Mouse (Mus musculus): ENCODE measurements around the gene Gm21969. TPM values are rescaled to one million over a fixed set of nuclear protein-coding genes. Genes with fewer than 3 reads are reported as not detected.

Gene Gm21969
- polyA plus RNA-seq, 1 experiment from 2014 or later: not detected

GRCm38 (mm10) chr4:139589351-139590027 lies 13.5 kb upstream of the Gm21969 start:
- Histone ChIP-seq H3K9ac (peak overlapping the region; percentile 0; the same call in 1 of the 2 replicates), H3K27me3 (no peaks in the 10 kb centered on the region), H3K36me3 (no peaks in the 10 kb centered on the region), H3K4me1 (replicated peaks) (peaks cover 27% of the 10 kb centered on the region), H3K27ac (peak overlapping the region; percentile 30; the same call in 1 of the 2 replicates), H3K4me2 (no peak overlapping the region), H3K4me3 (no peak overlapping the region), H3K9me3 (no peaks in the 10 kb centered on the region)
- WGBS: 40% methylated on average over 5 of the region's 5 CpGs
- no peak for ATAC-seq (ENCODE audit: low FRiP score)

GRCm38 (mm10) chr4:139590446-139590845 lies 12.5 kb upstream of the Gm21969 start:
- H3K27me3 ChIP-seq: 0 out of 2 replicates have a peak, but pooled peaks cover 2% of the 10 kb centered on the region
- WGBS: 31% methylated on average over 4 of the region's 4 CpGs
- no peak for ATAC-seq (ENCODE audit: low FRiP score)
- no peak overlapping the region for H3K9ac ChIP-seq
- H3K4me2 ChIP-seq: no peak overlapping the region
- no peak overlapping the region for H3K27ac ChIP-seq
- H3K36me3 ChIP-seq: no peaks in the 10 kb centered on the region
- no peaks in the 10 kb centered on the region for H3K9me3 ChIP-seq
- H3K4me3 ChIP-seq: no peak overlapping the region
- H3K4me1 ChIP-seq (replicated peaks): peaks cover 32% of the 10 kb centered on the region

DNA sequence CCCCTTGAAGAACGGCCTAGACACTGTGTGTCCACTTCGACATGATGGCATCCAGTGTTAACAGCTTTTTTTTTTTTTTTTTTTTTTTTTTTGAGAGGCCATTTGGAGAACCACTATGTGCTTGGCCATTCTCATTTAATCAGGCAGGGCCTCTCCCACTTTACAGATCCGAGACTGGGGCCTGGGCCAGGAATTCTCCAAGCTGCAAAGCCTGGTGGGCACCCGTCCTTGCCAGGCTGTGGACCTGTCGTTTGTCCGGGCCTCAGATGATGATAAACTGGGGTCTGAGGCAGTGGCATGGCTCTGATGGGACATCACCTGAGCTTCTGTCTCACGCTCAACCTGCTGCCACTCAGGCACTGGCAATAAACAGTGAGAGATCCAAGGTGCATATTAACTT lies 10.1 kb upstream of the Gm21969 start:
- no peak for ATAC-seq (ENCODE audit: low FRiP score)
- peaks cover 49% of the 10 kb centered on the region for H3K4me1 ChIP-seq (replicated peaks)
- H3K36me3 ChIP-seq: no peaks in the 10 kb centered on the region
- no peak overlapping the region for H3K27ac ChIP-seq
- no peak overlapping the region for H3K4me3 ChIP-seq
- H3K27me3 ChIP-seq: 0 out of 2 replicates have a peak, but pooled peaks cover 4% of the 10 kb centered on the region
- H3K9me3 ChIP-seq: no peaks in the 10 kb centered on the region
- H3K4me2 ChIP-seq: no peak overlapping the region
- H3K9ac ChIP-seq: no peak overlapping the region; the same call in 1 of the 2 replicates
- 77% methylated on average over 7 of the region's 7 CpGs for WGBS

DNA sequence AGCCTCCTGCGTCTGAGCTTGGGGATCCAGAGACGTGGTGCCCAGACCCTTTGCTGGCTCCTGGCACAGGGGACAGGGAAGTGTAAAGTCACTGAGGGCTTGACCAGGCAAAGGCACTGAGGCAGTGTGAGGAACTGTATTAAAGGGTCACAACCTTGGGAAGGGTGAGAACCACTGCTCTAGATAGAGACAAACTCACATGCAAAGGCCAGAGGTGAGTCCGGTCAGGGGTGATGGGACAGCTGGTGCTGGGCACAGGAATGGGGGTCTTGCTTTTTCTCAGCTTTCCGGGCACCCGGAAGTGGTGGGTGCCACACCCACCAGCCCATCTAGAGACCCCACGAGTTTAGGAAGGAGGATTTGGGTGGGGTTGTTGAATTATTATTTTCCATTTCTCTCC lies 9.6 kb upstream of the Gm21969 start:
- H3K4me3 ChIP-seq: no peak overlapping the region
- no peaks in the 10 kb centered on the region for H3K9me3 ChIP-seq
- ATAC-seq (ENCODE audit: low FRiP score): no peak
- 70% methylated on average over 6 of the region's 6 CpGs for WGBS
- no peak overlapping the region; the same call in 1 of the 2 replicates for H3K9ac ChIP-seq
- no peak overlapping the region for H3K4me2 ChIP-seq
- H3K27me3 ChIP-seq: 0 out of 2 replicates have a peak, but pooled peaks cover 4% of the 10 kb centered on the region
- H3K27ac ChIP-seq: no peak overlapping the region
- H3K36me3 ChIP-seq: no peaks in the 10 kb centered on the region
- H3K4me1 ChIP-seq (replicated peaks): peaks cover 53% of the 10 kb centered on the region

- Histone ChIP-seq H3K4me1 (replicated peaks) (peaks cover 60% of the 10 kb centered on the region), H3K9me3 (no peaks in the 10 kb centered on the region), H3K27me3 (0 out of 2 replicates have a peak, but pooled peaks cover 4% of the 10 kb centered on the region), H3K27ac (no peak overlapping the region), H3K4me3 (no peak overlapping the region), H3K9ac (no peak overlapping the region), H3K4me2 (no peak overlapping the region), H3K36me3 (no peaks in the 10 kb centered on the region)
- 61% methylated on average over 3 of the region's 3 CpGs for WGBS
- no peak for ATAC-seq (ENCODE audit: low FRiP score)
Measured at GRCm38 (mm10) chr4:139594062-139594461, 8.9 kb upstream of the Gm21969 start.

DNA sequence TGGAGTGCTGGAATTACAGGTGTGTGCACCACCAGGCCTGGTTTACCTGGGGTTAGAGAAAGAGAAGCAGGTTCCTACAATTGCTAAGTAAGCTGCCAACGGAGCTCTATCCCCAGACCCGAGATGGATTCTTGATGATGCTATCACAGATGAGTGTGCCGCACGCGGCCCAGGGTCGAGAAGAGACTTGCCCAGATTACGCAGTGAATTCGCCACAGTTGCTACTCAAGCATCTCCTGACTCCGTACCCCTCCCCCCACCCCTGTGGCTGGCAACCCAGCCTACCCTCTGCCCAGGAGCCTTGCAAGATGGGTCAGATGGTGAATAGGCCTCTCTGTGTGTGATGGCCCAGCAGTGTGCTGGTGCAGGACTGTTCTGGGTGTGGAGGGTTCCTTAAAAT lies 6.3 kb upstream of the Gm21969 start:
- peak; percentile 9; the same call in 1 of the 2 replicates for ATAC-seq (ENCODE audit: low FRiP score)
- Histone ChIP-seq H3K4me1 (replicated peaks) (peaks cover 68% of the 10 kb centered on the region), H3K9ac (peak overlapping the region; percentile 61), H3K4me3 (no peak overlapping the region), H3K27me3 (0 out of 2 replicates have a peak, but pooled peaks cover 4% of the 10 kb centered on the region), H3K36me3 (no peaks in the 10 kb centered on the region), H3K9me3 (no peaks in the 10 kb centered on the region), H3K27ac (peak overlapping the region; percentile 87), H3K4me2 (no peak overlapping the region)
- 15% methylated on average over 9 of the region's 9 CpGs for WGBS

DNA sequence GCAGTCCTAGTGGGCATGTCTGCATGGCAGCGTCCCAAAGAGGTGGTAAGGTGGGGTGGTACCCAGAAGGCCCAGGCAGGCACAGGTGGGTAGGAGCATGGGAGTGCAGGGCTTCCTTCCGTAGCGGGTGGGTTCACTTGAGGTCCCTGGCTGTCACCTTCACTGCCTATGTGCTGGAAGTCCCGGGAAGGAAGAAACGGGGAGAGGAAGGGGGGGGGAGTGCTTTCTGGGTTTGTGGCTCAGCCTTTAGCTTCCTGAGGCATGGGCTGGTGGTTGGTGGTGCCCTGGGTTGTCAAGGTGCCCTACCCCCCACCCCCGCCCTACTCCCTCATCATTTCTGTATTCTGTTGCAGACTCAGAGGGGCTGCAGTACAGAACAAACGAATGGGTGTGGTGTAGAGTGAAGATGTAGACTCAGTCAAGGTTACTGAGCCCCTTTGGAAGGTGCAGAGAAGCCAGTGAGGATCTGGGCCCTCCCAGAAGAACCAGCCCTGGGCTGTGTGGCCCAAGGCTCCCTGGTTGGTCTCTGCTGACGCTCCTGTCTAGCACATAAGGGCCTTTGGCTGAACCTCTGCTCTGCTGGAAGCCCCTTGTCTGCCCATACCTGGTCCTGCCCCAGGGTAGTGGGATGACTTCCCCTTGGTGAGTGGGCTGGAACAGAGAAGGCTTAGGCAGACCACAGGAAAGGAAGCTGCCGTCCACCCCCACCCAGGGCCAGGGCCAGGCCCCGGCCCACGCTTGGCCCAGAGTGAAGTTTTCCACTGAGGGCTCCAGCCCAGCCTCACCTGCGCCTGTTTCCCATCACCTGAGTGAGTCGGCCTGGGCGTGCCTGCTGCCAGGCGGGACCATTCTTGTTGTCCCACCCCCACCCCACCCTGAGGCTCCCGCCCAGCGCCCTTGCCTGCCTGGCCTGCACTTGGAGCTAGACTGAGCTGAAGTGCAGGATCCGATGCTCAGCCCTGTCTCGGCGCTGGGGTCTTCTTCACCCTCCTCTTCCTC lies 5.4 kb upstream of the Gm21969 start:
- 64% methylated on average over 20 of the region's 20 CpGs for WGBS
- Histone ChIP-seq H3K9ac (peak overlapping the region; percentile 61), H3K9me3 (no peaks in the 10 kb centered on the region), H3K4me3 (no peak overlapping the region), H3K36me3 (no peaks in the 10 kb centered on the region), H3K4me1 (replicated peaks) (peaks cover 77% of the 10 kb centered on the region), H3K27me3 (0 out of 2 replicates have a peak, but pooled peaks cover 4% of the 10 kb centered on the region), H3K27ac (peak overlapping the region; percentile 87), H3K4me2 (no peak overlapping the region)
- ATAC-seq (ENCODE audit: low FRiP score): 0 out of 2 replicates have a peak, but pooled peaks have one; percentile 11

- H3K36me3 ChIP-seq: no peaks in the 10 kb centered on the region
- ATAC-seq (ENCODE audit: low FRiP score): no peak
- H3K4me3 ChIP-seq: no peak overlapping the region
- no peaks in the 10 kb centered on the region for H3K9me3 ChIP-seq
- WGBS: 38% methylated on average over 13 of the region's 13 CpGs
- H3K9ac ChIP-seq: 0 out of 2 replicates have a peak overlapping the region, but pooled peaks have one; percentile 43
- H3K4me1 ChIP-seq (replicated peaks): peaks cover 81% of the 10 kb centered on the region
- H3K27ac ChIP-seq: peak overlapping the region; percentile 87
- peak overlapping the region; percentile 43 for H3K4me2 ChIP-seq
- 0 out of 2 replicates have a peak, but pooled peaks cover 4% of the 10 kb centered on the region for H3K27me3 ChIP-seq
Measured at GRCm38 (mm10) chr4:139598356-139598755, 4.6 kb upstream of the Gm21969 start.

GRCm38 (mm10) chr4:139598950-139599518 lies 4.0 kb upstream of the Gm21969 start:
- Histone ChIP-seq H3K4me3 (peak overlapping the region; percentile 2), H3K4me1 (replicated peaks) (peaks cover 81% of the 10 kb centered on the region), H3K4me2 (peak overlapping the region; percentile 43), H3K27ac (peak overlapping the region; percentile 87), H3K9ac (peak overlapping the region; percentile 43; the same call in 1 of the 2 replicates), H3K27me3 (0 out of 2 replicates have a peak, but pooled peaks cover 4% of the 10 kb centered on the region), H3K36me3 (no peaks in the 10 kb centered on the region), H3K9me3 (no peaks in the 10 kb centered on the region)
- ATAC-seq (ENCODE audit: low FRiP score): peak; percentile 58
- WGBS: 1% methylated on average over 12 of the region's 12 CpGs

DNA sequence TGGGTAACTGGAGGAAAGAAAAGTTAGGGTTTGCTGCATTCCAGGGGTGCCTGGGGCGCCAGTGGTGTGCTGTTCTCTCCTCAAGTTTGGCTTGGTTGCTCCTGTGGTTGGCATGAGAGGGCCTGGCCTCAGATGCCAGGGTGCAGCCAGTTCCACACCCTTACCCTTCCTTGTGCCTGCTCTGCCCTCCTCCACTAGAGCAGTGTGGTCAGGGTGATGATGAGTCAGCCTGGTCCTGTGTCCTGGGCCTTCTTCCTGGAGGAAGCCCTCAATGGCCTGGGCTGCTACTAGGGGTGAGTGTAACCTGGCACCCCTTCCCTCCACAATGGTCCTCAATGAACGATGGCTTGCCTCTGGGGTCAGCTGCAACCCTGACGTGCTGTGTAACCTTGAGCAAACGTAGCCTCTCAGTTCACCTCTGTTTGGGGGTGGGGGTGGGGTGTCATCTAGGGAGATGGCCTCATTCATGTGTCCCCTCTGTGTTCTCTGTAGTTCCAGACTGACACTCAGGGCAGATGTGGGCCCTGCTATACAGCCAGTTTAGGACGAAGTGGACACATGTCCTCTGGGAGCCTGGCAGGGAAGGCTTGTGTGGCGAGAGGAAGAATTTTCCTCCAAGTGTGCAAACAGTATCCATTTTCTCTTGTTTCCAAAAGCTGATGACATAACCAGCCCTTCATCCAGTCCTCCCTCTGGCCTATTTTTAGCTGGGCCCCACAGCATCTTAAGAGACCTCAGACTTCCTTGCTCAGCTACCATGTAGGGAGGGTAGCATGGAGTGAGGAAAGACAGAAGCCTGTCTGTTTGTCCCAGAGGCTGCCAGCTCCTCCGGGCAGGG lies 1.2 kb upstream of the Gm21969 start:
- 68% methylated on average over 7 of the region's 7 CpGs for WGBS
- H3K4me2 ChIP-seq: no peak overlapping the region
- ATAC-seq (ENCODE audit: low FRiP score): no peak
- H3K27ac ChIP-seq: no peak overlapping the region; the same call in none of the 2 replicates
- H3K9me3 ChIP-seq: no peaks in the 10 kb centered on the region
- H3K4me3 ChIP-seq: no peak overlapping the region
- peaks cover 22% of the 10 kb centered on the region for H3K36me3 ChIP-seq
- H3K27me3 ChIP-seq: no peaks in the 10 kb centered on the region
- H3K9ac ChIP-seq: no peak overlapping the region
- H3K4me1 ChIP-seq (replicated peaks): peaks cover 60% of the 10 kb centered on the region

GRCm38 (mm10) chr4:139605216-139605615 lies 2.2 kb downstream of the Gm21969 start:
- no peak overlapping the region for H3K27ac ChIP-seq
- peaks cover 44% of the 10 kb centered on the region for H3K36me3 ChIP-seq
- no peaks in the 10 kb centered on the region for H3K27me3 ChIP-seq
- 86% methylated on average over 11 of the region's 11 CpGs for WGBS
- no peak for ATAC-seq (ENCODE audit: low FRiP score)
- H3K9ac ChIP-seq: no peak overlapping the region
- H3K4me2 ChIP-seq: no peak overlapping the region
- peaks cover 25% of the 10 kb centered on the region for H3K4me1 ChIP-seq (replicated peaks)
- H3K9me3 ChIP-seq: no peaks in the 10 kb centered on the region
- no peak overlapping the region for H3K4me3 ChIP-seq
